Mouse (Mus musculus): Measurements from ENCODE around the gene Pole. TPM values are rescaled to one million over a fixed set of nuclear protein-coding genes. Genes with fewer than 3 reads are reported as not detected.

Gene Pole
- polyA plus RNA-seq, 1 experiment from 2014 or later: 24.7 TPM

DNA sequence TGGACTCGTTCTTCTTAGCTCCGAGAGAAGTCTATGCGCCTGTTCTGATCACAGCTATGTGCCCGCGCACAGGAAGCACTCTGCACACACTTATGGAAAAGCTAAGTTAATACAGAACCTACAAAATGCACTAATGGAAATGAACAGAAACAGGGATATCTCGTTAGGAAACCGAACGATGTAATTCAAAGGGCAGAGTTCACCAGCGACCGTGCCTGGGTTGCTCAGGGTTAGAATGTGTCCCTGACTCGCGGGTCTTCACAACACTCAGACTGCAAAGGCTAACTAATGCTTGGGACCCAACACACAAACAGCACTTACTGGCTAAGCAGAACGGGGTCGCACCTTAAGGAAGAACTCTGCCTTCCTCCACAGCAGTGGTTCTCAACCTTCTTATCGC lies 950 bp upstream of the Pole start:
- H3K9me3 ChIP-seq (replicated peaks): no peaks in the 10 kb centered on the region
- peak overlapping the region; percentile 93 for H3K4me2 ChIP-seq
- H3K4me3 ChIP-seq: peak overlapping the region; percentile 66
- H3K9ac ChIP-seq: peak overlapping the region; percentile 67
- H3K27ac ChIP-seq (ENCODE audit: poor library complexity, severe bottlenecking): no peak overlapping the region
- peaks cover 12% of the 10 kb centered on the region for H3K36me3 ChIP-seq
- 3% methylated on average over 15 of the region's 15 CpGs for WGBS
- H3K27me3 ChIP-seq (replicated peaks): no peaks in the 10 kb centered on the region
- H3K4me1 ChIP-seq (replicated peaks): peaks cover 17% of the 10 kb centered on the region
- no peak for ATAC-seq (ENCODE audit: insufficient number of reproducible peaks, low FRiP score)

DNA sequence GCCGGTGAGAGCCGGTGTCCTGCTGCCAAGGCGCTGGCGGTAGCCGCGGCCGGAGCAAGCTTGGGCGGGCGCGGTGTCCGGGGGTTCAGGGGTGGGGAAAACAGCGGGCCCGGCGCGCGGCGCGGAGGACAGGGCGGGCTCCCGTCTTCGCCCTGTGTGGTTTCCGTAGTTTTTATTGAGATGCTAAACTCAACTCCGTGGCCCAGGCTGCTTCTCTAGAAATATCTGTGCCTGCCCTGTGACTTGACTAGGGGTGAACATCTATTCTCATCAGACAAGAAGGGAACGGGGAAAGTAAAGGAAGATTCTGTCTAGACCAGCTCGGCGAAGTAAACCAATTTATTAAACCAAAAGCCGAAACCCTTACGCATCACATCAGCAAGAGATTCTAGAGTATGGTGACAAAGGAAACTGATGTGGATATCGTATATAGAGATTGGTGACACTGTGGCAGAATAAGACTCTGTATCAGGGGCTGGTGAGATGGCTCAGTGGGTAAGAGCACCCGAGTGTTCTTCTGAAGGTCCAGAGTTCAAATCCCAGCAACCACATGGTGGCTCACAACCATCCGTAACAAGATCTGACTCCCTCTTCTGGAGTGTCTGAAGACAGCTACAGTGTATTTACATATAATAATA lies 459 bp downstream of the Pole start:
- 3% methylated on average over 29 of the region's 31 CpGs for WGBS
- Histone ChIP-seq H3K4me3 (peak overlapping the region; percentile 66), H3K36me3 (peaks cover 25% of the 10 kb centered on the region), H3K4me1 (replicated peaks) (peaks cover 17% of the 10 kb centered on the region), H3K4me2 (peak overlapping the region; percentile 93), H3K9me3 (replicated peaks) (no peaks in the 10 kb centered on the region), H3K27me3 (replicated peaks) (no peaks in the 10 kb centered on the region), H3K27ac (ENCODE audit: poor library complexity, severe bottlenecking) (peak overlapping the region; percentile 1; the same call in 1 of the 2 replicates), H3K9ac (peak overlapping the region; percentile 78)
- peak; percentile 75 for ATAC-seq (ENCODE audit: insufficient number of reproducible peaks, low FRiP score)

DNA sequence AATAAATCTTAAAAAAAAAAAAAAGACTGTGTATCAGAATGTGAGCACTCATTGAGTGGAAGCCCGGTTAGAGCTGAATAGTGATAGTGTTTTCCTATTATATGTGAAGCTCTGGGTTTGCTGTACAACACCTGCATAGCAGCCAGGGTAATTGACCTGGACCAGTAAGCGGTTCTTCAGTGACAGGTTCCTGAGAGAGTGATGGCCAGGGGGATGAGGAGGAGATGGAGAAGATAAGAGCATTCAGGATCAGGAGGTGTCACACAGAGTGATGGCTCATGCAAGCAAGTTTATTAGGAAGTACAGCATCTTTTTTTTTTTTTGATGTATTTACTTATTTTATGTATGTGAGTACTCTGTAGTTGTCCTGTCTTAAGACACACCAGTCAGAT lies 974 bp downstream of the Pole start:
- Histone ChIP-seq H3K4me2 (peak overlapping the region; percentile 93), H3K4me1 (replicated peaks) (peaks cover 17% of the 10 kb centered on the region), H3K27me3 (replicated peaks) (no peaks in the 10 kb centered on the region), H3K27ac (ENCODE audit: poor library complexity, severe bottlenecking) (no peak overlapping the region), H3K4me3 (peak overlapping the region; percentile 66), H3K36me3 (peaks cover 30% of the 10 kb centered on the region), H3K9ac (peak overlapping the region; percentile 52; the same call in 1 of the 2 replicates), H3K9me3 (replicated peaks) (no peaks in the 10 kb centered on the region)
- 79% methylated on average over 2 of the region's 2 CpGs for WGBS
- no peak for ATAC-seq (ENCODE audit: insufficient number of reproducible peaks, low FRiP score)

DNA sequence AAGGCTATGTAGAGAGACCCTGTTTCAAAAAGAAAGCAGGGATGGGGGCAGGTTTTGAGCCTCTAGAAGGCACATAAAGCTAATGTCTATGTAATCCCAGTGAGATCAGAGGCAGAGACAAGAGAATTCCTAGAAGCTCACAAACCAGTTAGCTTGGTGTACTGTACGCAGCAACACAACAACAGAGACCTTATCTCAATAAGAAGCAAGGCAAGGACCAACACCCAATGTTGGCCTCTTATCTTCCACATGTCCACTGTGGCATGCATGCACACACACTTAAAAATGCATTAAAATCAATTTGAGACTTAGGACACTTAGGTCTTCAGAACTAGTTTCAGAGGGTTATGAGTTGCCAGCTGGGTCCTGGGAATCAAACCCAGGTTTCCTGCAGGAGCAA lies 5.5 kb downstream of the Pole start:
- Histone ChIP-seq H3K27me3 (replicated peaks) (no peaks in the 10 kb centered on the region), H3K36me3 (peaks cover 69% of the 10 kb centered on the region), H3K4me3 (no peak overlapping the region), H3K4me2 (no peak overlapping the region), H3K9me3 (replicated peaks) (no peaks in the 10 kb centered on the region), H3K9ac (no peak overlapping the region), H3K4me1 (replicated peaks) (peaks cover 7% of the 10 kb centered on the region), H3K27ac (ENCODE audit: poor library complexity, severe bottlenecking) (no peak overlapping the region)
- 91% methylated on average over 1 of the region's 1 CpGs for WGBS
- ATAC-seq (ENCODE audit: insufficient number of reproducible peaks, low FRiP score): no peak

DNA sequence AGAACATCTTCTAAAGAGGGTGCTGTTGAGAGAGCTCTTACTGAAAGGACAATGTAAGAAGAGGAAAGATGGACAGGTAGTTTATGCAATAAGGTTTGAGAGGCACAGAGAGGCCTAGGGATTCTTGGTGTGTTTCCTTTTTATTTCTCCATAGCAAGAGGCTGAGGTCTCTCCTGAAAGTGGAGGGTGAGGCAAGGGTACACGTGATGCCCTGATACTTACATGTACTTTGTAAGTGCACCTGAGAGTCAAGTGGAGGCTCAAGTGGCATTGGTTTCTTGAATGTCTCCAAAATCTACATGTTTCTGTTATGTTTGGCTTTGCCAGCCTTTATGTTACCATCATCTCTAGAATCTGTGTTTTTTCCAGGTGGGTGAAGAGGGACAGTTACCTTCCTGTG lies 10.5 kb downstream of the Pole start:
- no peaks in the 10 kb centered on the region for H3K27me3 ChIP-seq (replicated peaks)
- H3K4me1 ChIP-seq (replicated peaks): no peaks in the 10 kb centered on the region
- peaks cover 88% of the 10 kb centered on the region for H3K36me3 ChIP-seq
- 86% methylated on average over 1 of the region's 1 CpGs for WGBS
- H3K4me2 ChIP-seq: no peak overlapping the region
- H3K27ac ChIP-seq (ENCODE audit: poor library complexity, severe bottlenecking): no peak overlapping the region
- no peaks in the 10 kb centered on the region for H3K9me3 ChIP-seq (replicated peaks)
- H3K4me3 ChIP-seq: no peak overlapping the region
- ATAC-seq (ENCODE audit: insufficient number of reproducible peaks, low FRiP score): no peak
- no peak overlapping the region for H3K9ac ChIP-seq

DNA sequence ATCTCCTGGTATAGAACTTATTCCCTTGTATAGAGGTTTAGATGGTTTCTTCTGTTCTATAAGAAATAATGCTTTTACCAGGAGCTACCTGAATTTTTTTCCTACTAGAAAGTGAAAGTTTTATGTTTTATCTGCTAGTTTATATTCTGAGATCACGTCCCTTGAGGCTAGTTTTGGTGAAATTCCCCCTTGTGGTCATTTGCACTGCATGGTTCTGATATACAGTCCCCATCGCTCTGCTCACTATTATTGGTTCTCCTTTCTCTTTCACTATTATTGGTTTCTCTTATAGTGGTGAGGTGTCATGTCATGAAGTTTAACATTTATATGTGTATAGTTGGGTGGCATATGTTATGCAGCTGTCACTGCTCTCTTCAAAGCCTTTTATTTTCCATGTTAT lies 14.5 kb downstream of the Pole start:
- Histone ChIP-seq H3K9me3 (replicated peaks) (no peaks in the 10 kb centered on the region), H3K27ac (ENCODE audit: poor library complexity, severe bottlenecking) (no peak overlapping the region), H3K9ac (no peak overlapping the region), H3K4me3 (no peak overlapping the region), H3K27me3 (replicated peaks) (no peaks in the 10 kb centered on the region), H3K4me1 (replicated peaks) (no peaks in the 10 kb centered on the region), H3K36me3 (peaks cover 92% of the 10 kb centered on the region), H3K4me2 (no peak overlapping the region)
- 96% methylated on average over 2 of the region's 2 CpGs for WGBS
- ATAC-seq (ENCODE audit: insufficient number of reproducible peaks, low FRiP score): no peak

GRCm38 (mm10) chr5:110308861-110309260 lies 22.8 kb downstream of the Pole start:
- no peak for ATAC-seq (ENCODE audit: insufficient number of reproducible peaks, low FRiP score)
- no peak overlapping the region for H3K4me2 ChIP-seq
- peaks cover 80% of the 10 kb centered on the region for H3K36me3 ChIP-seq
- H3K9me3 ChIP-seq (replicated peaks): no peaks in the 10 kb centered on the region
- H3K4me3 ChIP-seq: no peak overlapping the region
- WGBS: 91% methylated on average over 7 of the region's 7 CpGs
- H3K27ac ChIP-seq (ENCODE audit: poor library complexity, severe bottlenecking): no peak overlapping the region
- no peak overlapping the region for H3K9ac ChIP-seq
- H3K4me1 ChIP-seq (replicated peaks): no peaks in the 10 kb centered on the region
- H3K27me3 ChIP-seq (replicated peaks): no peaks in the 10 kb centered on the region

- WGBS: 93% methylated on average over 3 of the region's 3 CpGs
Observed at GRCm38 (mm10) chr5:110313127-110313526, 27.0 kb downstream of the Pole start.

DNA sequence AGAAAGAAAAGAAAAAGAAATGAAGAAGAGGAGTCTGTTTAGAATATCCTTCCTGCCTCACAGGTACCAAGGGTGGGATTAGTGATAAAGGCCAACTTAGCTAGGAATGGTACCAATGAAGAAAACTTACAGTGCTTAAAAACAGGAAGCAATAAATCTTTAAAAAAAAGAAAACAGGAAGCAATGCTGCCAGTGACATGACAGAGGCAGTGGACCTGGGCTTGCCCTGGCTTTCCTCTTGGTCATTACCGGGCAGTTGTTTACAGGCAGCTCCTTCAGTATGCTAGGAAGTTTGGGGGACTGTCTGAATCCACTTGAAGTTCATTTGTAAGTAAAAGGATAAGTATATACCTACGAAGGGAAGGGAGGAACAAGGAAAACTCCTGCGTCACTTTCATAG lies 44.4 kb downstream of the Pole start:
- no peak for ATAC-seq (ENCODE audit: insufficient number of reproducible peaks, low FRiP score)
- 74% methylated on average over 3 of the region's 3 CpGs for WGBS
- Histone ChIP-seq H3K9ac (no peak overlapping the region), H3K27me3 (replicated peaks) (no peaks in the 10 kb centered on the region), H3K36me3 (peaks cover 78% of the 10 kb centered on the region), H3K9me3 (replicated peaks) (no peaks in the 10 kb centered on the region), H3K4me2 (no peak overlapping the region), H3K4me1 (replicated peaks) (no peaks in the 10 kb centered on the region), H3K27ac (ENCODE audit: poor library complexity, severe bottlenecking) (no peak overlapping the region), H3K4me3 (no peak overlapping the region)

More at GRCm38 (mm10) chr5:110313127-110313526, 27.0 kb downstream of the Pole start:
- H3K27ac ChIP-seq (ENCODE audit: poor library complexity, severe bottlenecking): no peak overlapping the region
- H3K9ac ChIP-seq: no peak overlapping the region
- ATAC-seq (ENCODE audit: insufficient number of reproducible peaks, low FRiP score): no peak
- H3K36me3 ChIP-seq: peaks cover 73% of the 10 kb centered on the region
- H3K27me3 ChIP-seq (replicated peaks): no peaks in the 10 kb centered on the region
- no peaks in the 10 kb centered on the region for H3K4me1 ChIP-seq (replicated peaks)
- H3K4me3 ChIP-seq: no peak overlapping the region
- H3K4me2 ChIP-seq: no peak overlapping the region
- no peaks in the 10 kb centered on the region for H3K9me3 ChIP-seq (replicated peaks)

GRCm38 (mm10) chr5:110338792-110339191 lies 52.7 kb downstream of the Pole start:
- Histone ChIP-seq H3K4me2 (no peak overlapping the region), H3K4me3 (no peak overlapping the region), H3K27me3 (replicated peaks) (peaks cover 33% of the 10 kb centered on the region), H3K9me3 (replicated peaks) (no peaks in the 10 kb centered on the region), H3K4me1 (replicated peaks) (peaks cover 16% of the 10 kb centered on the region), H3K27ac (ENCODE audit: poor library complexity, severe bottlenecking) (no peak overlapping the region), H3K9ac (no peak overlapping the region), H3K36me3 (peaks cover 41% of the 10 kb centered on the region)
- ATAC-seq (ENCODE audit: insufficient number of reproducible peaks, low FRiP score): no peak
- WGBS: 79% methylated on average over 2 of the region's 2 CpGs

GRCm38 (mm10) chr5:110342648-110343284 lies 56.7 kb downstream of the Pole start, which contains the start of gene P2rx2:
Gene P2rx2 (minus strand): TSS chr5:110343212.
- H3K9me3 ChIP-seq (replicated peaks): no peaks in the 10 kb centered on the region
- peaks cover 16% of the 10 kb centered on the region for H3K4me1 ChIP-seq (replicated peaks)
- 3% methylated on average over 43 of the region's 43 CpGs for WGBS
- 0 out of 2 replicates have a peak, but pooled peaks cover 6% of the 10 kb centered on the region for H3K36me3 ChIP-seq
- peaks cover 60% of the 10 kb centered on the region for H3K27me3 ChIP-seq (replicated peaks)
- peak; percentile 55 for ATAC-seq (ENCODE audit: insufficient number of reproducible peaks, low FRiP score)
- H3K4me3 ChIP-seq: peak within 1 kb of the TSS; percentile 49
- H3K4me2 ChIP-seq: peak within 1 kb of the TSS; percentile 92
- peak within 1 kb of the TSS; percentile 63; the same call in 1 of the 2 replicates for H3K9ac ChIP-seq
- H3K27ac ChIP-seq (ENCODE audit: poor library complexity, severe bottlenecking): no peak within 1 kb of the TSS

Measured in heart, embryonic 12.5 days (tissue).